Mouse (Mus musculus): ENCODE data around the gene Cox4i2. TPM values are rescaled to one million over a fixed set of nuclear protein-coding genes. Genes with fewer than 3 reads are reported as not detected.

The Cox4i2 gene
- polyA plus RNA-seq, 1 experiment from 2014 or later, result 10.1 TPM

GRCm38 (mm10) chr2:152764172-152765044 lies 10.4 kb downstream of the Cox4i2 start:
- 8% methylated on average over 14 of the region's 14 CpGs for WGBS
- DNase-seq (ENCODE audit: low spot score), result peak; percentile 54
- H3K36me3 ChIP-seq (replicated peaks), result no peaks in the 10 kb centered on the region
- H3K4me1 ChIP-seq, result peaks cover 40% of the 10 kb centered on the region
- no peaks in the 10 kb centered on the region for H3K9me3 ChIP-seq
- peak overlapping the region; percentile 53 for H3K27ac ChIP-seq (replicated peaks)
- peak overlapping the region; percentile 31; the same call in 1 of the 2 replicates for H3K4me3 ChIP-seq
- H3K27me3 ChIP-seq (replicated peaks; ENCODE audit: low read depth, poor library complexity, severe bottlenecking), result 0 out of 2 replicates have a peak, but pooled peaks cover 3% of the 10 kb centered on the region

GRCm38 (mm10) chr2:152765045-152765674 lies 11.2 kb downstream of the Cox4i2 start:
- 0 out of 2 replicates have a peak, but pooled peaks cover 3% of the 10 kb centered on the region for H3K27me3 ChIP-seq (replicated peaks; ENCODE audit: low read depth, poor library complexity, severe bottlenecking)
- H3K36me3 ChIP-seq (replicated peaks), result no peaks in the 10 kb centered on the region
- H3K4me1 ChIP-seq, result peaks cover 40% of the 10 kb centered on the region
- no peak for DNase-seq (ENCODE audit: low spot score)
- peak overlapping the region; percentile 53 for H3K27ac ChIP-seq (replicated peaks)
- no peaks in the 10 kb centered on the region for H3K9me3 ChIP-seq
- 29% methylated on average over 7 of the region's 7 CpGs for WGBS
- peak overlapping the region; percentile 31; the same call in 1 of the 2 replicates for H3K4me3 ChIP-seq

GRCm38 (mm10) chr2:152766387-152767123 lies 12.6 kb downstream of the Cox4i2 start:
- Histone ChIP-seq H3K27ac (replicated peaks) (peak overlapping the region; percentile 66), H3K4me3 (peak overlapping the region; percentile 25), H3K9me3 (no peaks in the 10 kb centered on the region), H3K27me3 (replicated peaks; ENCODE audit: low read depth, poor library complexity, severe bottlenecking) (0 out of 2 replicates have a peak, but pooled peaks cover 3% of the 10 kb centered on the region), H3K4me1 (peaks cover 40% of the 10 kb centered on the region), H3K36me3 (replicated peaks) (no peaks in the 10 kb centered on the region)
- peak; percentile 94 for DNase-seq (ENCODE audit: low spot score)
- 19% methylated on average over 25 of the region's 25 CpGs for WGBS

DNA sequence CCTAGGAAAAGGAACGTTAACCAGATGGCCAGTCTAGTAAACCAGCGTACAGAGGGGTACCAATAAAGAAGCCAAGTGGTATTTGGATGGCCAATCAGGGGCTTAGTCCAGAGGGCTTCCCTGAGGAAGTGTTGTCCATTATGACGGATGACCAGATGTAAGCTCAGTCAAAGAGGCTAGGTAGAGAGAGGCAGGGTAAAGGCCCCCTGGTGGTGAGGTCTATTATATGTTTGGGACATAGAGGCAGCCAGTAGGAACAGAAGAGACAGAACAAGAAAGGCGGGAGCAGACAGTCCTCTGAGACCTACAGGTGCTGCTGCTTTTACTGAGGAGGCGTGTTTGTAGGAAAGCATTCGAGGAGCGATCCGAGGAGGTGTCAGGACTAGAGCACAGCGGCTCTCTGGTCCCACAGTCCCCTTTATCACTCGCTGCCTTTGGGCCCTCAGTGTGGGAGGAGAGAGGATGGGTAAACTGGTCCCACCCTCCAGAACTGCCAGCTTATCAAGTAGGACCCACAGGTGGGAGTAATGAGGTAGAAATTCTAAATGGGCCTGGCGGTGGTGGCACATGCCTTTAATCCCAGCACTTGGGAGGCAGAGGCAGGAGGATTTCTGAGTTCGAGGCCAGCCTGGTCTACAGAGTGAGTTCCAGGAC lies 13.8 kb downstream of the Cox4i2 start:
- Histone ChIP-seq H3K27me3 (replicated peaks; ENCODE audit: low read depth, poor library complexity, severe bottlenecking) (0 out of 2 replicates have a peak, but pooled peaks cover 3% of the 10 kb centered on the region), H3K4me1 (peaks cover 40% of the 10 kb centered on the region), H3K4me3 (no peak overlapping the region), H3K9me3 (no peaks in the 10 kb centered on the region), H3K27ac (replicated peaks) (no peak overlapping the region; the same call in 1 of the 2 replicates), H3K36me3 (replicated peaks) (no peaks in the 10 kb centered on the region)
- peak; percentile 65 for DNase-seq (ENCODE audit: low spot score)
- WGBS, result 58% methylated on average over 12 of the region's 12 CpGs

- no peak for DNase-seq (ENCODE audit: low spot score)
- Histone ChIP-seq H3K27me3 (replicated peaks; ENCODE audit: low read depth, poor library complexity, severe bottlenecking) (0 out of 2 replicates have a peak, but pooled peaks cover 3% of the 10 kb centered on the region), H3K27ac (replicated peaks) (no peak overlapping the region), H3K9me3 (no peaks in the 10 kb centered on the region), H3K4me1 (peaks cover 28% of the 10 kb centered on the region), H3K36me3 (replicated peaks) (no peaks in the 10 kb centered on the region), H3K4me3 (no peak overlapping the region)
- WGBS, result 87% methylated on average over 7 of the region's 7 CpGs
These were observed 15.7 kb downstream of the Cox4i2 start for GRCm38 (mm10) chr2:152769677-152770076.

- H3K36me3 ChIP-seq (replicated peaks), result no peaks in the 10 kb centered on the region
- H3K4me1 ChIP-seq, result peaks cover 10% of the 10 kb centered on the region
- H3K4me3 ChIP-seq, result no peak overlapping the region
- no peaks in the 10 kb centered on the region for H3K27me3 ChIP-seq (replicated peaks; ENCODE audit: low read depth, poor library complexity, severe bottlenecking)
- H3K27ac ChIP-seq (replicated peaks), result no peak overlapping the region
- no peaks in the 10 kb centered on the region for H3K9me3 ChIP-seq
- WGBS, result 88% methylated on average over 9 of the region's 9 CpGs
- no peak for DNase-seq (ENCODE audit: low spot score)
These were observed 17.6 kb downstream of the Cox4i2 start for GRCm38 (mm10) chr2:152771571-152771970.

DNA sequence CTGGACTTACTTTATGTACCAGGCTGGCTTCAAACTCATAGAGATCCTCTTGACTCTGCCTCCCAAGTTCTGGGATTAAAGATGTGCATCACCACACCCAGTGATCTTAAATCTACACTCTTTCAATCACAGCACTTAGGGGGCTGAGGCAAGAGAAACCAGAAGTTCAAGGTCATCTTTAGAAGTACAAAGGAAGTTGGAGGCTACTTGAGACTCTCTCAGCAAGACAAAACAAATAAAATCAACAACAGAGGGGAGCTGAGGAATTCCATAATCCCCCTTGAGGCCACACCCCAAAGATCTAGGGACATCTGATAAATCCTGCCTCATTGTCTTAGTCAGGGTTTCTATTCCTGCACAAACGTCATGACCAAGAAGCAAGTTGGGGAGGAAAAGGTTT lies 18.3 kb downstream of the Cox4i2 start:
- Histone ChIP-seq H3K36me3 (replicated peaks) (no peaks in the 10 kb centered on the region), H3K9me3 (no peaks in the 10 kb centered on the region), H3K4me3 (no peak overlapping the region), H3K4me1 (peaks cover 4% of the 10 kb centered on the region; the same call in 1 of the 2 replicates), H3K27ac (replicated peaks) (no peak overlapping the region), H3K27me3 (replicated peaks; ENCODE audit: low read depth, poor library complexity, severe bottlenecking) (no peaks in the 10 kb centered on the region)
- no peak for DNase-seq (ENCODE audit: low spot score)
- WGBS, result 29% methylated on average over 1 of the region's 1 CpGs

DNA sequence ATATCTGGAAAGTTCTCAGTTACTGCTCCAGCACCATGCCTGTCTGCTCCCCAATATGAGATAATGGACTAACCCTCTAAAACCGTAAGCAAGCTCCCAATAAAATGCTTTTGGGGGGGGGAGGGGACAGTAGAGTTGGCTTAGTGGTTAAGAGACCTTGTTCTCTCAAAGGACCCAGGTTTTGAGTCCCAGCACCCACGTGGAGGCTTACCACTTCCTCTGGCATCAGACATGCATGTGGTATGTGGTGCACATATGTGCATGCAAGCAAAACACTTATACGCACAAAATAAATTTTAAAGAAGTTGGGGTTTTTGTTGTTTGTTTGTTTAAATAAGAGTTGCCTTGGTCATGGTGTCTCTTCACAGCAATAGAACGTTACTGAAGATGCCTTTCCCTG lies 21.4 kb downstream of the Cox4i2 start:
- H3K9me3 ChIP-seq, result no peaks in the 10 kb centered on the region
- no peaks in the 10 kb centered on the region for H3K4me1 ChIP-seq
- WGBS, result 82% methylated on average over 4 of the region's 4 CpGs
- H3K36me3 ChIP-seq (replicated peaks), result peaks cover 20% of the 10 kb centered on the region
- no peak overlapping the region for H3K27ac ChIP-seq (replicated peaks)
- DNase-seq (ENCODE audit: low spot score), result no peak
- no peak overlapping the region for H3K4me3 ChIP-seq
- H3K27me3 ChIP-seq (replicated peaks; ENCODE audit: low read depth, poor library complexity, severe bottlenecking), result no peaks in the 10 kb centered on the region

GRCm38 (mm10) chr2:152776019-152776418 lies 22.0 kb downstream of the Cox4i2 start:
- H3K9me3 ChIP-seq, result no peaks in the 10 kb centered on the region
- no peak overlapping the region for H3K4me3 ChIP-seq
- H3K36me3 ChIP-seq (replicated peaks), result peaks cover 27% of the 10 kb centered on the region
- peaks cover 2% of the 10 kb centered on the region for H3K4me1 ChIP-seq
- 84% methylated on average over 3 of the region's 3 CpGs for WGBS
- H3K27ac ChIP-seq (replicated peaks), result no peak overlapping the region
- H3K27me3 ChIP-seq (replicated peaks; ENCODE audit: low read depth, poor library complexity, severe bottlenecking), result no peaks in the 10 kb centered on the region
- no peak for DNase-seq (ENCODE audit: low spot score)

GRCm38 (mm10) chr2:152776435-152776834 lies 22.5 kb downstream of the Cox4i2 start:
- Histone ChIP-seq H3K36me3 (replicated peaks) (peaks cover 31% of the 10 kb centered on the region), H3K27me3 (replicated peaks; ENCODE audit: low read depth, poor library complexity, severe bottlenecking) (no peaks in the 10 kb centered on the region), H3K27ac (replicated peaks) (no peak overlapping the region), H3K4me1 (peaks cover 6% of the 10 kb centered on the region), H3K4me3 (no peak overlapping the region), H3K9me3 (no peaks in the 10 kb centered on the region)
- no peak for DNase-seq (ENCODE audit: low spot score)
- WGBS, result 90% methylated on average over 2 of the region's 2 CpGs

GRCm38 (mm10) chr2:152777081-152777480 lies 23.1 kb downstream of the Cox4i2 start:
- Histone ChIP-seq H3K9me3 (no peaks in the 10 kb centered on the region), H3K27ac (replicated peaks) (no peak overlapping the region), H3K36me3 (replicated peaks) (peaks cover 37% of the 10 kb centered on the region), H3K4me1 (peaks cover 13% of the 10 kb centered on the region), H3K27me3 (replicated peaks; ENCODE audit: low read depth, poor library complexity, severe bottlenecking) (no peaks in the 10 kb centered on the region), H3K4me3 (no peak overlapping the region)
- WGBS, result 83% methylated on average over 3 of the region's 3 CpGs
- DNase-seq (ENCODE audit: low spot score), result no peak

GRCm38 (mm10) chr2:152780466-152780865 lies 26.5 kb downstream of the Cox4i2 start:
- Histone ChIP-seq H3K4me3 (no peak overlapping the region), H3K27ac (replicated peaks) (no peak overlapping the region), H3K36me3 (replicated peaks) (peaks cover 63% of the 10 kb centered on the region), H3K27me3 (replicated peaks; ENCODE audit: low read depth, poor library complexity, severe bottlenecking) (no peaks in the 10 kb centered on the region), H3K4me1 (peaks cover 18% of the 10 kb centered on the region), H3K9me3 (no peaks in the 10 kb centered on the region)
- DNase-seq (ENCODE audit: low spot score), result no peak
- WGBS, result 93% methylated on average over 2 of the region's 2 CpGs
